Mouse (Mus musculus) spleen, adult 2 months (tissue): ENCODE data around the gene Spata1.

Source experiments
- CTCF ChIP-seq: fragments of 200-500 bp; IDR thresholded peaks from 2 replicates; pipeline ENCODE4 v1.5.1; 2011; ENCODE audit warnings: mild to moderate bottlenecking, inconsistent platforms; ENCODE audit not compliant: insufficient read depth, insufficient read length, insufficient replicate concordance; ENCODE audit errors: extremely low read depth
- POLR2A ChIP-seq: fragments of 200-500 bp; IDR thresholded peaks from 2 replicates; pipeline ENCODE4 v1.6.1; 2011; ENCODE audit warnings: low read depth, low read length, inconsistent platforms

DNA sequence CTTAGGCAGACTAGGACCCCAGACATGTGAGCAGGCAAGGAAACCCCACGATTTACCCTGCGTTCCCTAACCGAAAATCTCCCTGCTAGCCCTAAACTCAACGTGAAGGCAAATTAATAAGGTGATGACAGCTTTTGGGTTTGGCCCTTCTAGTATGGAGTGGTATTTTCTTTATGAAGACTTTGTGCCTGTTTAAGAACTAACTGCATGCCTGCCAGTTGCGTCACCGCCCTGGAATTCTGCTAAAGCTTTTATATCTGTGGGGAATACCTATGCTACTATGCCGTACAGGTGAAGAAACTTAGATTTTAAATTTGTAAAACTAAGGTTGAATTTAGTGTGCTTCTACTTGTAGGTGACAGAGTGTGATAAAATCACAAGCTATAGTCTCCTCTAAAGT lies 87.1 kb downstream of the Spata1 start:
- TF ChIP-seq CTCF (no peak), POLR2A (no peak)
